Mouse (Mus musculus) heart, adult 2 months (tissue): ENCODE data around the gene Mest. TPM values are rescaled to one million over a fixed set of nuclear protein-coding genes. Genes with fewer than 3 reads are reported as not detected.

Source experiments
- DNase-seq, 2 experiments: peaks; one replicate each; pipeline ENCODE4 v3.0.0; 2021
- H3K27ac ChIP-seq: fragments of 200-600 bp; 2 replicates; pipeline ENCODE4 v1.8.1; 2022
- H3K27me3 ChIP-seq: fragments of 200-500 bp; 2 replicates; pipeline ENCODE4 v1.6.1; 2012; ENCODE audit warnings: mild to moderate bottlenecking, low read length, inconsistent platforms, mixed read lengths; ENCODE audit not compliant: control insufficient read depth, insufficient read depth
- H3K36me3 ChIP-seq: fragments of 200-500 bp; 2 replicates; pipeline ENCODE4 v1.6.1; 2012; ENCODE audit warnings: low read length, inconsistent platforms; ENCODE audit not compliant: control insufficient read depth, insufficient read depth
- H3K4me1 ChIP-seq: fragments of 200-500 bp; 2 replicates; pipeline ENCODE4 v1.6.1; 2011; ENCODE audit warnings: low read length; ENCODE audit not compliant: control insufficient read depth, insufficient read depth
- H3K4me3 ChIP-seq: fragments of 200-600 bp; 2 replicates; pipeline ENCODE4 v1.8.1; 2022
- H3K79me2 ChIP-seq: fragments of 200-500 bp; replicated peaks from 2 replicates; pipeline ENCODE4 v1.6.1; 2012; ENCODE audit warnings: mild to moderate bottlenecking, inconsistent platforms, low read length, moderate library complexity, mixed read lengths; ENCODE audit not compliant: control insufficient read depth, insufficient read depth
- H3K9ac ChIP-seq: fragments of 200-500 bp; 2 replicates; pipeline ENCODE4 v1.6.1; 2012; ENCODE audit warnings: low read depth, mild to moderate bottlenecking, control low read depth, inconsistent platforms, low read length, mixed read lengths
- CTCF ChIP-seq: fragments of 200-600 bp; IDR thresholded peaks from 2 replicates; pipeline ENCODE4 v1.8.1; 2022; ENCODE audit warnings: antibody characterized with exemption, mild to moderate bottlenecking, moderate library complexity
- EP300 ChIP-seq: fragments of 200-500 bp; IDR thresholded peaks from 2 replicates; pipeline ENCODE4 v1.6.1; 2011; ENCODE audit warnings: low read depth, low read length, control low read depth; ENCODE audit not compliant: insufficient read depth
- POLR2A ChIP-seq: fragments of 200-500 bp; IDR thresholded peaks from 2 replicates; pipeline ENCODE4 v1.6.1; 2011; ENCODE audit warnings: mild to moderate bottlenecking, low read depth, low read length, control low read depth; ENCODE audit not compliant: insufficient read depth
- WGBS: fragments of 180-500 bp; shearing (Covaris S2); methylation state at CpG from one replicate; pipeline ENCODE4 v1.1.7; 2018; 5-methylcytosine and 5-hydroxymethylcytosine counted together
- intact Hi-C: fragments of 180-260 bp; cut with DNase I; formaldehyde crosslinking; loops from one replicate; pipeline ENCODE4 v1.15.1; 2025
- polyA plus RNA-seq: library from polyadenylated mRNA; depleted of rRNA; stranded (reverse); fragments of >200 nt; gene quantifications from 2 replicates; pipeline ENCODE4 v1.2.3, GENCODE M21; 2012
- total RNA-seq, 2 experiments: library from RNA; stranded (reverse); gene quantifications; 2 replicates each; pipeline ENCODE4 v1.2.3; 2021

The Mest gene
- total and polyA plus RNA-seq, 3 experiments, result 6.2 to 28.1 (median 8.3) TPM

DNA sequence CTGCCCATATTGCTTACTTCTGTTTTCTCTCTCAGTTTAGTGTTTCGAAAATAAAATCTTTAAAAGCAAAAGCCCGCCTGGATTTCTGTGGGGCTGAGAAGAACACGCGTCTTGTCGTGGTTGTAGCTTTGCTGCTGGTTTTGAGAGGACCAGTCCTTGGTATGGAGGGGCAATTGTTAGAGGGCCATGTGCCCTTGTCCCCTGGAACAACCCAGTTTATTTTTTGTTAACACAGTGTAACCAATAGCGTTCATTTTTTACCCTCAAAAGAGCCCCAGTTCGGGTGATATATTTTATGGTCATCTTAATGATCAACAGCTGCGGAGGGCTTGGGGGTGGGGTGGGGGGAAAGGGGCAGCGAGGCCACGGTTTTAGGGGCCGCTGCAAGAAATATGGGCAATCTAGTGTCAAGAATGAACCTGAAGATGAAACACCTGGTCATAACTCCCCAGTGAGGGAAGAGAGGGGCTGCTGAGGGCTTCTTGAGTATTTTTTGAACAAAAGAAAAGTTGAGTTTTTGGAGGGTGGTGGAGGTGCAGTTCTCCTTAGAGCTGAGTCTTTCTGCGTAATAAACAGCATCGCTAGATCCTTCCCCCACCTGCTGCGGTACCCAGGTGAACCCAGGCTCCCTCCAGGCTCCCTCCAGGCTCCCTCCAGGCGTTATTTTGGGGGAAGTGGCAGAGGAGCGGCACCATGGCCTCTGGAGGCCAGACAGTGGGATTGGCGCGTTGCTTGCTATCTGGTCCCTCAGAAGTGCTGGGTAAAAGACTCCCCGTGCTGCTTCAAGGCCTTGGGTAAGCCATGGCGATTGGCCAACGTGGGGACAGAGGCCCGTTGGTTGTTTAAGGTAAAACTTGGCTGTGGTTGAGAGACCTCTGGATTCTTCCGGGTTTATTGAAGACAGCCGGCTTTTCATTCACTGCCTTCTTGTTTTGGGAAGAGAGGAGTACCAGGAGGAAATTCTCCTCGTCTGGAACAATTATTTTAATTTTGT lies 12.7 kb upstream of the Mest start:
- TF ChIP-seq EP300, result no peak
- no peak for TF ChIP-seq POLR2A
- no peak for TF ChIP-seq CTCF
- Histone ChIP-seq H3K36me3 (no peaks in the 10 kb centered on the region), H3K4me1 (peaks cover 2% of the 10 kb centered on the region), H3K4me3 (no peak overlapping the region), H3K27me3 (no peaks in the 10 kb centered on the region), H3K79me2 (no peaks in the 10 kb centered on the region), H3K27ac (no peak overlapping the region), H3K9ac (no peak overlapping the region)
- no peak for DNase-seq
- intact Hi-C loops, result no loop called here
- 70% methylated on average over 25 of the region's 25 CpGs for WGBS

DNA sequence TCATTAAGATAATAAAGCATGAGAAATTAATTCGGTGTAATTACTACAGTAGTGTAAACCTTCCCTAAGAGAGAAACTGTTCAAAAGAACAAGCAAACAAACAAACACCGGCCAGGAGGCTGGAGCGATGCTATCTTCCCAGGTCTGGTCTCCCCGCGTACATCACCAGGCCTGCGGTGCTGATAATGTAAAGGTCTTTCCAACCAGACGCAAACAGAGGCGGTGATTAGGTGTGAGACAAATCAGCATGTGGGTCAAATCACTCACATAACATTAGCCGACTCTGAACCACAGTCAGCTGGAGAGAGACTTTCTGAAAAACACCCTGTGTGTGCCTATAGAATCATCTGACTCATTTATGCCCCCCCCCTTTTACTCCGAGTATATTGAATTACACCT lies 12.0 kb upstream of the Mest start:
- intact Hi-C loops, result no loop called here
- WGBS, result 74% methylated on average over 10 of the region's 10 CpGs

DNA sequence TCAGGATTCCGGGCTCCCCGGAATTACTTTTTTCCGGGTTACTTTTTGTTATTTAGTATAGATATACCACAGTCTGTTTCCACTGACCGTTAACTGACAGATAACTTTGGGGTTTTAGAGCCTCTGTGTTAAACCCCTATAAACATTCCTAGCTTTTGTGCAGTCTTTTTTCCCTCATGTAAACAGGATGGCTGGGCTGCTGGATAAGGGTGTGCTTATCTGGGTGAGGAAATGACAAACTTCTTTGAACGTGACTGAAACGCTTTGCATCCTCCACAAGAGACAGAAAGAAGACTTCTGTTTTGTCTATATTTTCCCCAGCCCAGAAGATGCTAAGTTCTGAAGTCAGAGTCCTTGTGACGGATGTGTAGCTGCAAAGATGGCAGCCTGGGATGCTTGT lies 10.9 kb upstream of the Mest start:
- H3K4me3 ChIP-seq, result no peak overlapping the region
- TF ChIP-seq CTCF (no peak), POLR2A (no peak), EP300 (no peak)
- H3K27me3 ChIP-seq, result no peaks in the 10 kb centered on the region
- no peak for DNase-seq
- H3K36me3 ChIP-seq, result no peaks in the 10 kb centered on the region
- H3K4me1 ChIP-seq, result peaks cover 2% of the 10 kb centered on the region
- intact Hi-C loops, result no loop called here
- no peak overlapping the region for H3K27ac ChIP-seq
- no peaks in the 10 kb centered on the region for H3K79me2 ChIP-seq
- WGBS, result 39% methylated on average over 7 of the region's 7 CpGs
- no peak overlapping the region for H3K9ac ChIP-seq

More for the DNA sequence above, 12.0 kb upstream of the Mest start:
- H3K4me3 ChIP-seq, result no peak overlapping the region
- peaks cover 2% of the 10 kb centered on the region for H3K4me1 ChIP-seq
- TF ChIP-seq EP300, result no peak
- no peak for TF ChIP-seq POLR2A
- TF ChIP-seq CTCF, result no peak
- no peak for DNase-seq
- no peaks in the 10 kb centered on the region for H3K36me3 ChIP-seq
- no peaks in the 10 kb centered on the region for H3K27me3 ChIP-seq
- no peak overlapping the region for H3K9ac ChIP-seq
- H3K27ac ChIP-seq, result no peak overlapping the region
- no peaks in the 10 kb centered on the region for H3K79me2 ChIP-seq

DNA sequence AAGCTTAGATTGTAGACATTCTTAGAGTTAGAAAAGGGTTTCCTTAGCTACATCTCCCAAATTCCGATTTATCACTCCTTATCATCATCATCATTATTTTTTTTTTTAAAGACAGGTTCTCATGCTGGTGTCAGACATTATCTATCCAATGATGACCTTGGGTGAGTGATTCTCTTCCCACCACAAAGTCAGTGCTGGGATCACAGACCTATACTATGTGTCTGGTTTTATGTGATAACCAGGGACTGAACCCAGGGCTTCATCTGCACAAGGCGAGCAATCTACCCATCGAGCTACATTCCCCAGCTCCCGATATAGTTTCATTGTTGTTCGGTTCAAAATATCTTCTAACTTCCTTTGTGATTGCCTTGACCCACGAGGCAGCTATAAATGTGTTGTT lies 9.9 kb upstream of the Mest start:
- no peak overlapping the region for H3K27ac ChIP-seq
- no peaks in the 10 kb centered on the region for H3K79me2 ChIP-seq
- no peaks in the 10 kb centered on the region for H3K36me3 ChIP-seq
- no peak for DNase-seq
- H3K4me1 ChIP-seq, result peaks cover 2% of the 10 kb centered on the region
- intact Hi-C loops, result no loop called here
- H3K4me3 ChIP-seq, result no peak overlapping the region
- no peaks in the 10 kb centered on the region for H3K27me3 ChIP-seq
- no peak overlapping the region for H3K9ac ChIP-seq
- no peak for TF ChIP-seq POLR2A
- no peak for TF ChIP-seq CTCF
- TF ChIP-seq EP300, result no peak
- 59% methylated on average over 6 of the region's 6 CpGs for WGBS

DNA sequence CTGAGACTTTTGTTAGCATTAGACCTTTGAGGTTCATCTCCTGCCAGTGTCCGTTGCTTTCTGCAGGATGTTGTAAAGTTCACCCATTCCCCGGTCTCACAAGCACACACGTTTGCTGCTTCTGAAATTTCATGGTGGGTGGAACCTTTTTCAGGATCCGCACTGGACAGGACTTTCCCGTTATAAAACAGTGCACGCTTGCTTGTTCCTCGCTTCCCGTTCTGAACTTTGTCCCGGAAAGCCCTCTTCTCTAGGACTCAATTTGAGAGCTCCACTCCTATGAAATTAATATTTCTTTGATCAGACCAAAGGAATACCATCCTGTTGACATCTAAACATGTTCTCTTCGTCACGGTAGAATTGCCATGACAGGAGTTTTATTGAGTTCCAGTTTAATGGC lies 9.5 kb upstream of the Mest start:
- Histone ChIP-seq H3K27ac (no peak overlapping the region), H3K9ac (no peak overlapping the region), H3K79me2 (no peaks in the 10 kb centered on the region), H3K27me3 (no peaks in the 10 kb centered on the region), H3K36me3 (no peaks in the 10 kb centered on the region), H3K4me1 (peaks cover 2% of the 10 kb centered on the region), H3K4me3 (no peak overlapping the region)
- 72% methylated on average over 11 of the region's 11 CpGs for WGBS
- TF ChIP-seq EP300, result no peak
- no peak for TF ChIP-seq CTCF
- TF ChIP-seq POLR2A, result no peak
- intact Hi-C loops, result no loop called here
- DNase-seq, result no peak

DNA sequence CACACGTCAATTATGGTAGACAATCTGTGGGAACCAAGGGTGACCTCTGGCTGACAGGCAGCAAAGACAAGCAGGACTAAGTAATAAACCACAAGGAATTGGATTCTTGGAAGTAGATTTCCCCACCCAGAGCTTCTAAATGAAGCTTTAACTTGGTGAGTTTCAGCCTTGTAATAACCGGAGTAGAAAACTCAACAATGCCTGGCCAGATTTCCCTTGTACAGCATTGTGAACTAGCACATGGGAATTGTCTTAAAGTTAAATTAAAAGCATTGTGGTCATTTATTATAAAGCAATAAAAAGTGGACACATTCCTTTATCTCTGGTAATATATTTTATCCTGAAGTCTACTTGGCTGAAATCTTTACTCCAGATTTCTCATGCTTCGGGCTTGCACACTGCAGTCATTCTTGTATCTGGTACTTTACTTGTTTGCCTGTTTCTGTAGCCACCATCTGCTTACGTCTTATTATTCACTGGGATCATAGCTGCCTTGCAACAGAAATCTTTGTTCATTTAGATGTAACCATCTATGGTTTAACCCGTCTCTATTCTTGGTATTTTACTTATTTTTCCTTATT lies 8.4 kb upstream of the Mest start:
- Histone ChIP-seq H3K36me3 (no peaks in the 10 kb centered on the region), H3K79me2 (no peaks in the 10 kb centered on the region), H3K4me1 (peaks cover 2% of the 10 kb centered on the region), H3K27ac (no peak overlapping the region), H3K4me3 (no peak overlapping the region), H3K9ac (no peak overlapping the region), H3K27me3 (no peaks in the 10 kb centered on the region)
- WGBS, result 78% methylated on average over 5 of the region's 5 CpGs
- TF ChIP-seq CTCF (no peak), POLR2A (no peak), EP300 (no peak)
- no peak for DNase-seq
- intact Hi-C loops, result no loop called here
